Mouse (Mus musculus) liver, adult 2 months (tissue): ENCODE measurements around the gene Ddx28. TPM values are rescaled to one million over a fixed set of nuclear protein-coding genes. Genes with fewer than 3 reads are reported as not detected.
"Not testable (repeated sequence)": the region's sequence is repeated elsewhere in the genome, so short reads cannot be mapped to it uniquely, and the experiment has no call there.

Experiments used
- DNase-seq: peaks from one replicate; pipeline ENCODE4 v3.0.0-alpha.2; 2011; ENCODE audit warnings: low read depth, low spot score; ENCODE audit errors: extremely low read depth
- H3K27ac ChIP-seq: fragments of 200-500 bp; replicated peaks from 2 replicates; pipeline ENCODE4 v1.5.1; 2012; ENCODE audit warnings: low read depth, mild to moderate bottlenecking, control low read depth, inconsistent platforms, low read length; ENCODE audit not compliant: insufficient read depth
- H3K27me3 ChIP-seq: fragments of 200-500 bp; 2 replicates; pipeline ENCODE4 v1.6.1; 2012; ENCODE audit warnings: mild to moderate bottlenecking, moderate library complexity, low read length, inconsistent platforms; ENCODE audit not compliant: control insufficient read depth, insufficient read depth
- H3K36me3 ChIP-seq: fragments of 200-500 bp; 2 replicates; pipeline ENCODE4 v1.6.1; 2012; ENCODE audit warnings: low read length, inconsistent platforms; ENCODE audit not compliant: control insufficient read depth, insufficient read depth
- H3K4me1 ChIP-seq: fragments of 200-500 bp; 2 replicates; pipeline ENCODE4 v1.6.1; 2011; ENCODE audit warnings: low read length; ENCODE audit not compliant: control insufficient read depth, insufficient read depth
- H3K4me3 ChIP-seq: fragments of 200-500 bp; 2 replicates; pipeline ENCODE4 v1.5.1; 2011; ENCODE audit warnings: low read depth, mild to moderate bottlenecking, control low read depth, low read length, moderate library complexity; ENCODE audit not compliant: insufficient read depth
- H3K79me2 ChIP-seq: fragments of 200-500 bp; 2 replicates; pipeline ENCODE4 v1.6.1; 2012; ENCODE audit warnings: inconsistent platforms, mild to moderate bottlenecking, low read length, moderate library complexity; ENCODE audit not compliant: control insufficient read depth, insufficient read depth
- H3K9ac ChIP-seq: fragments of 200-500 bp; 2 replicates; pipeline ENCODE4 v1.6.1; 2012; ENCODE audit warnings: low read depth, mild to moderate bottlenecking, control low read depth, inconsistent platforms, low read length
- CTCF ChIP-seq: fragments of 200-500 bp; IDR thresholded peaks from 2 replicates; pipeline ENCODE4 v1.5.1; 2011; ENCODE audit warnings: low read depth, low read length, control low read depth
- POLR2A ChIP-seq: fragments of 200-500 bp; IDR thresholded peaks from 2 replicates; pipeline ENCODE4 v1.6.1; 2011; ENCODE audit warnings: low read length, control low read depth; ENCODE audit not compliant: insufficient read depth; ENCODE audit errors: extremely low read depth
- WGBS: fragments of 180-500 bp; shearing (Covaris S2); methylation state at CpG from one replicate; pipeline ENCODE4 v1.1.7; 2018; 5-methylcytosine and 5-hydroxymethylcytosine counted together
- polyA plus RNA-seq: library from polyadenylated mRNA; depleted of rRNA; stranded (reverse); fragments of >200 nt; gene quantifications from 2 replicates; pipeline ENCODE4 v1.2.3, GENCODE M21; 2012
- total RNA-seq: library from RNA; depleted of rRNA; stranded (reverse); fragments of >200 nt; gene quantifications from 2 replicates; pipeline ENCODE4 v1.2.3, GENCODE M21; 2014

Gene Ddx28
- total and polyA plus RNA-seq, 2 experiments = 9.6 to 10.3 TPM

GRCm38 (mm10) chr8:105991546-105991945, 20.1 kb downstream of the Ddx28 start:
- Histone ChIP-seq H3K4me1 (peaks cover 9% of the 10 kb centered on the region), H3K4me3 (no peak overlapping the region), H3K27ac (no peak overlapping the region), H3K27me3 (no peaks in the 10 kb centered on the region), H3K9ac (no peak overlapping the region), H3K36me3 (no peaks in the 10 kb centered on the region), H3K79me2 (no peaks in the 10 kb centered on the region)
- TF ChIP-seq POLR2A = no peak
- no peak for TF ChIP-seq CTCF
- 88% methylated on average over 2 of the region's 2 CpGs for WGBS
- no peak for DNase-seq

- TF ChIP-seq POLR2A (no peak), CTCF (peak; percentile 96)
- Histone ChIP-seq H3K4me3 (no peak within 1 kb of the TSS), H3K9ac (peak within 1 kb of the TSS; percentile 32; the same call in 1 of the 2 replicates), H3K79me2 (no peaks in the 10 kb centered on the region), H3K4me1 (peaks cover 7% of the 10 kb centered on the region), H3K27ac (no peak within 1 kb of the TSS), H3K27me3 (no peaks in the 10 kb centered on the region), H3K36me3 (no peaks in the 10 kb centered on the region)
- DNase-seq = peak; percentile 74
- WGBS = 8% methylated on average over 15 of the region's 15 CpGs
Observed at GRCm38 (mm10) chr8:105990856-105991387, 20.8 kb downstream of the Ddx28 start, which contains the start of gene Dus2. Gene Dus2, plus strand, starts transcription at chr8:105991337.

- H3K27me3 ChIP-seq = no peaks in the 10 kb centered on the region
- DNase-seq = no peak
- 85% methylated on average over 11 of the region's 11 CpGs for WGBS
- H3K27ac ChIP-seq = no peak overlapping the region
- H3K4me3 ChIP-seq = no peak overlapping the region
- H3K79me2 ChIP-seq = no peaks in the 10 kb centered on the region
- TF ChIP-seq POLR2A (no peak), CTCF (no peak)
- H3K4me1 ChIP-seq = peaks cover 7% of the 10 kb centered on the region
- no peak overlapping the region for H3K9ac ChIP-seq
- H3K36me3 ChIP-seq = no peaks in the 10 kb centered on the region
Observed at GRCm38 (mm10) chr8:105988546-105988945, 23.1 kb downstream of the Ddx28 start.

GRCm38 (mm10) chr8:105983406-105983805, 28.3 kb downstream of the Ddx28 start:
- H3K27ac ChIP-seq, H3K36me3 ChIP-seq, DNase-seq, H3K4me3 ChIP-seq, H3K9ac ChIP-seq, H3K27me3 ChIP-seq, H3K79me2 ChIP-seq, H3K4me1 ChIP-seq: not testable (repeated sequence)
- WGBS = 79% methylated on average over 11 of the region's 11 CpGs

- Histone ChIP-seq H3K4me1 (no peaks in the 10 kb centered on the region), H3K4me3 (no peak overlapping the region), H3K79me2 (no peaks in the 10 kb centered on the region), H3K36me3 (no peaks in the 10 kb centered on the region), H3K9ac (no peak overlapping the region), H3K27me3 (no peaks in the 10 kb centered on the region), H3K27ac (no peak overlapping the region)
- TF ChIP-seq POLR2A (no peak), CTCF (no peak)
- DNase-seq = peak; percentile 67
- 27% methylated on average over 1 of the region's 1 CpGs for WGBS
Observed at GRCm38 (mm10) chr8:105981146-105981545, 30.5 kb downstream of the Ddx28 start.

GRCm38 (mm10) chr8:105979325-105979724, 32.4 kb downstream of the Ddx28 start, which contains the start of gene Dpep3:
Gene Dpep3, minus strand, starts transcription at chr8:105979429.
- Histone ChIP-seq H3K27me3 (no peaks in the 10 kb centered on the region), H3K79me2 (no peaks in the 10 kb centered on the region), H3K9ac (no peak within 1 kb of the TSS), H3K27ac (no peak within 1 kb of the TSS), H3K4me3 (no peak within 1 kb of the TSS), H3K36me3 (no peaks in the 10 kb centered on the region), H3K4me1 (no peaks in the 10 kb centered on the region)
- TF ChIP-seq CTCF (no peak), POLR2A (no peak)
- 92% methylated on average over 15 of the region's 15 CpGs for WGBS
- no peak for DNase-seq
